Mouse (Mus musculus): Measurements from ENCODE around the gene Gm20388. TPM values are rescaled to one million over a fixed set of nuclear protein-coding genes. Genes with fewer than 3 reads are reported as not detected.

Gm20388 gene
- total RNA-seq, 2 experiments from 2014 or later = 5.8 TPM; not detected in 1

GRCm38 (mm10) chr8:122332753-122333506 is 2422.3 kb downstream of the Gm20388 start:
- DNase-seq = peak; percentile 92

- no peak for DNase-seq
Observed at GRCm38 (mm10) chr8:122333531-122333930, 2422.9 kb downstream of the Gm20388 start.

- no peak for DNase-seq
Observed at GRCm38 (mm10) chr8:122334791-122335490, 2424.3 kb downstream of the Gm20388 start.

GRCm38 (mm10) chr8:122335638-122336250 is 2425.1 kb downstream of the Gm20388 start:
- no peak for DNase-seq

GRCm38 (mm10) chr8:122336251-122336910 is 2425.7 kb downstream of the Gm20388 start:
- no peak for DNase-seq

- no peak for DNase-seq
Observed at GRCm38 (mm10) chr8:122338852-122339251, 2428.2 kb downstream of the Gm20388 start.

- DNase-seq = no peak
Observed at GRCm38 (mm10) chr8:122340761-122341160, 2430.1 kb downstream of the Gm20388 start.

- DNase-seq = no peak
Observed at GRCm38 (mm10) chr8:122341790-122342189, 2431.1 kb downstream of the Gm20388 start.

- DNase-seq = no peak
Observed at GRCm38 (mm10) chr8:122342362-122342761, 2431.7 kb downstream of the Gm20388 start.

- DNase-seq = peak; percentile 66
Observed at GRCm38 (mm10) chr8:122342806-122343209, 2432.2 kb downstream of the Gm20388 start.

- DNase-seq = no peak
Observed at GRCm38 (mm10) chr8:122343341-122343740, 2432.7 kb downstream of the Gm20388 start.

- DNase-seq = peak; percentile 60
Observed at GRCm38 (mm10) chr8:122343758-122344157, 2433.1 kb downstream of the Gm20388 start.

GRCm38 (mm10) chr8:122344219-122344618 is 2433.6 kb downstream of the Gm20388 start:
- DNase-seq = no peak

GRCm38 (mm10) chr8:122345181-122346095 is 2434.8 kb downstream of the Gm20388 start:
- DNase-seq = no peak

GRCm38 (mm10) chr8:122347811-122348552 is 2437.3 kb downstream of the Gm20388 start:
- peak; percentile 52 for DNase-seq

GRCm38 (mm10) chr8:122349357-122350297 is 2439.0 kb downstream of the Gm20388 start:
- no peak for DNase-seq

GRCm38 (mm10) chr8:122350309-122351089 is 2439.9 kb downstream of the Gm20388 start:
- DNase-seq = no peak

- no peak for DNase-seq
Observed at GRCm38 (mm10) chr8:122354157-122354556, 2443.5 kb downstream of the Gm20388 start.

All from heart, postnatal 4 days (tissue).